Mouse (Mus musculus): ENCODE results near the gene Kin. TPM values are rescaled to one million over a fixed set of nuclear protein-coding genes. Genes with fewer than 3 reads are reported as not detected.

The Kin gene
- total RNA-seq (2015; ENCODE audit: low replicate concordance) (22.6 and 40.0 TPM in 2 replicates), total RNA-seq (2017; ENCODE audit: low replicate concordance) (38.4 and 40.3 TPM in 2 replicates)

- ATAC-seq (replicated peaks; ENCODE audit: low FRiP score, poor library complexity, severe bottlenecking): peak; percentile 92
These were observed at the start of gene Kin, which contains the start of gene Atp5c1 for GRCm38 (mm10) chr2:10080310-10081010. Gene Kin (plus strand): TSS chr2:10080593. Gene Atp5c1 (minus strand): TSS chr2:10080510.

GRCm38 (mm10) chr2:10033684-10034083 is 46.7 kb upstream of the Kin start:
- ATAC-seq (replicated peaks; ENCODE audit: low FRiP score, poor library complexity, severe bottlenecking): no peak

- no peak for ATAC-seq (replicated peaks; ENCODE audit: low FRiP score, poor library complexity, severe bottlenecking)
These were observed 45.4 kb upstream of the Kin start for GRCm38 (mm10) chr2:10034976-10035375.

GRCm38 (mm10) chr2:10047758-10048436 is 32.5 kb upstream of the Kin start:
- ATAC-seq (replicated peaks; ENCODE audit: low FRiP score, poor library complexity, severe bottlenecking): peak; percentile 43

DNA sequence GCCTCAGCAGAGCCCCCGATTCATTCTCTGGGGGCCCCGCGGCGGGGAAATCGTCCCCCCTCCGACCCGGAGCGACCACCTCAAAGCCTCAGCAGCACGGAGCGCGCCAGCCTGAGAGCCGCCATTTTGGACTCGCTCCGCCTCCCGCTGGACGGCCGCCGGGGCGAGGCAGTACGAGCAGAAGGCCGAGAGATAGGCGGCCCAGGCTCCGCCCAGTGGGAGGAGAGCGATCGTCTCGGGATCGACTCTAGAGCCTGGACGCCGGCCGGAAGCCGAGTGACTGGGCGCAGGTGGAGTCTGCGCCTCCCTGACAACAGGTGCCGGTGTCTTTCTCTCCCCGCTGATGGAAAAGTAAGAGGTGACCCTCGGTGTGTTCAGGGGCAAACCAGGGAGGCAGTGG is 31.9 kb upstream of the Kin start, which contains the start of gene Taf3:
Taf3 (minus strand) TSS at position 136 of the 400 bp plus-strand sequence.
- peak; percentile 96 for ATAC-seq (replicated peaks; ENCODE audit: low FRiP score, poor library complexity, severe bottlenecking)

- ATAC-seq (replicated peaks; ENCODE audit: low FRiP score, poor library complexity, severe bottlenecking): no peak
These were observed 30.9 kb upstream of the Kin start for GRCm38 (mm10) chr2:10049456-10049855.

- ATAC-seq (replicated peaks; ENCODE audit: low FRiP score, poor library complexity, severe bottlenecking): no peak
These were observed 29.5 kb upstream of the Kin start for GRCm38 (mm10) chr2:10050878-10051277.

- ATAC-seq (replicated peaks; ENCODE audit: low FRiP score, poor library complexity, severe bottlenecking): no peak
These were observed 28.4 kb upstream of the Kin start for GRCm38 (mm10) chr2:10051996-10052395.

DNA sequence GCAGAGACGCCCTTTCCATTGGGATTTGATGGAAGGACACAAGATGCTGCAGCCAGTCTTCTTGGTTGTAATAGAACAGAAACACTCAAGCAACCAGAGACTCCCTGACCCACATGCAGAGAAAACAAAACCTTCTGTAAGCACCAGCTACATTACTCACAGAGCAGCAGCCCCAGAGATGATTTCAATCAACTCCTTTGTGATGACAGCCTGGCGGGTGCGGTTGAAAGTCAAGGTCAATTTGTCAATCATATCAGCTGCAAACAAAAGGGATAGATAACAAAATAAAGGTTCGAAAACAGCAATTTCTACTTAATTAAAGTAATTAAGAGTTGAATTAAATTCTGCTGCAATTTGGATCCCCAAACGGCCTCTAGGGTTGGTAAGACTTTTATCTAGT is 21.6 kb upstream of the Kin start:
- ATAC-seq (replicated peaks; ENCODE audit: low FRiP score, poor library complexity, severe bottlenecking): no peak

DNA sequence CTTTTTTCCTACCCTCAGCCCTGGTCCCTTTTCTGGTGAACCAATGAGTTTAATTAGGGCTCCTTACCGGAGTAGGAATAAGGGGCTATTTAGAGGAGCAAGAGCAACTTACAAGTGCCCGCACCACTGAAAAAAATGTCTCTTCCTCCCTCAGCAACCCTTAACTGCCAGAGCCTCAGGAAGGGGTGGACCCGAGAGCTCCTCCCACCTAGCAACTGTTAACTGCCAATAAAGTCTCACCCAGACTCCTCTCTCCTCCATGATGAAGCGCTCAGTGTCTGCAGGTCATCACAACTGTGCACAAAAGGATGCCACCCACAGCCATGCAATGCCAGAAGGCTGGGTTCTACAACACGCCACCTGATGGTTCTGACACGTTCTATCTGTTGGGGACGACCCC is 8.6 kb upstream of the Kin start:
- ATAC-seq (replicated peaks; ENCODE audit: low FRiP score, poor library complexity, severe bottlenecking): no peak

DNA sequence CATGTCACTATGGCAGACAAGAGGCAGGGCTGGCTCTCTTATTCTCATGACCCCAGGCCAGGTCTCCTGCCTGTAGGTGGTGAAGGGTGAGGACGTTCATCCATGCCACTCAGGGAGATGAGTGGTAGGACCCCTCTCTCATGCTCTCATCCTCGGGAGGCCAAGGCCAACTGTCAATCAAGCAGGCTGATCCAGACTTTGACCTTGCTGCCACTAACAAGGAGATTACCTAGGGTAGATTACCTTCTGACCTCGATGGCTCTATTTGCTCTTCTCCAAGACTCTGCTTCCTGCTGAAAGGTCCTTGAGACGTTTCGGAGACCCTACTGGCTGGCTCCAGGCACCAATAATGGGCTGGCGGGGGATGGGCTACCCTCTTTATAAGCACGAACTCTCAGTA is 5.9 kb upstream of the Kin start:
- ATAC-seq (replicated peaks; ENCODE audit: low FRiP score, poor library complexity, severe bottlenecking): no peak

GRCm38 (mm10) chr2:10076675-10077074 is 3.7 kb upstream of the Kin start:
- no peak for ATAC-seq (replicated peaks; ENCODE audit: low FRiP score, poor library complexity, severe bottlenecking)

GRCm38 (mm10) chr2:10079745-10080309 is 566 bp upstream of the Kin start:
- peak; percentile 23 for ATAC-seq (replicated peaks; ENCODE audit: low FRiP score, poor library complexity, severe bottlenecking)

- ATAC-seq (replicated peaks; ENCODE audit: low FRiP score, poor library complexity, severe bottlenecking): no peak
These were observed 1.2 kb downstream of the Kin start for GRCm38 (mm10) chr2:10081453-10082080.

- no peak for ATAC-seq (replicated peaks; ENCODE audit: low FRiP score, poor library complexity, severe bottlenecking)
These were observed 2.3 kb downstream of the Kin start for GRCm38 (mm10) chr2:10082737-10083136.

- no peak for ATAC-seq (replicated peaks; ENCODE audit: low FRiP score, poor library complexity, severe bottlenecking)
These were observed 7.0 kb downstream of the Kin start for GRCm38 (mm10) chr2:10087256-10087850.

DNA sequence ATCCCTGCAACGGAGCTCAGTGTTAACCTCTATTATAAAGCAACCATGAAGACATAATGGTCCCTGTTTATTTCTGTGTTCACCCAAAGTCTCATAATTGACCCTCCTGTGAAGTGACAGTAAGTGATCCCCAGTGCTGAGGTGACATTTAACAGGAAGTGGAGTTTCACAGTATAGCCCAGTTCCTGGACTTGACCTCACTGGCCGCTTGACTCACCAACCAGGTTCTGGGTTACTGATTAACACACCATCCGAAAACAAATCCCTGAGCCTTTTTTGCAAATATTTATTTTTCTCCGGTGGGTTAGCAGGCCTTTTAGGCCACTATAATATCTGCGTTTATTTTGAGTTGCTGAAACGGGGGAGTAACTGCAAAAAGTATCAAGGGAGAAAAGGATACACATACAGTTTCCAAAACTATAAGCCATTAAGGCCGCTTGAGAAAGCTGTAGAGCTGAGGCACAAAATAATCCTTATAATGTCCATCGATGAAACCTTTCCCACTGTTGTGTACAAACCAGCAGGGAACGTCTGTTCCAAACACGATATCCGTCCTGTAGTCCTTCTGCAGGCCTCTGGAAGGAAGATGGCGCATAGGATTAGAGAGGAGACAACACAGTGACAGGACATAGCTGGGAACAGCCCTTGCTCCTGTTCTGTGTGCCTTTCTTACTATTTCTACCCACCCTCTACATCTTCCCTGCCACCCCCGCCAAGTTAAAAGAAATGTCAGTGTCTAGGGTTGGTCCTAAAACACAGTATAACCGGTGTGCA is 14.1 kb downstream of the Kin start:
- ATAC-seq (replicated peaks; ENCODE audit: low FRiP score, poor library complexity, severe bottlenecking): no peak

DNA sequence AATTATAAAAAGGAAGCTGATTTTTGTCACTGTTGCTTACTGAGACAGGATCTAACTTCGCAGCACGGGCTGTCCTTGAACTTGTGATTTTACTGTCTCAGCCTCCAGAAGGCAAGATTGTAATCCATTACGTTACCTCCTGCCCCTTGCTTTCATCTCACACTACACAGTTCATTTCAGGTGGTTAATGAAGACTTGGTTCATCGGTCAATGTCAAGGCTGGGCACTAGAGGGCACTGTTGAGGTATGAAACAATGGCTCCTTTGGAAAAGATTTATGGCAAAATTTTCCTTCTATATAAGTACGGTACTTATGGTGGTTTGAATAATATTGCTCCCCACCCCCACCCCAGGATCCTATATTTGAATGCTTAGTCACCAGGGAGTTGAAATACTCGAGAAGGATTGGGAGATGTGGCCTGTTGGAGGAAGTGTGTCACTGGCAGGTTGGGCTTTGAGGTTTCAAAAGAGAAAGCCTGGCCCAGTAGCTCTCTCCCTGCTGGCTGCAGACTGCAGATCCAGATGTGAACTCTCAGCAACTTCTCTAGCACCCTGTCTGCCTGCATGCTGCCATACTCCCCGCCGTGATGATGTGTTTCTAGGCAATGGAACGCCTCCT is 18.3 kb downstream of the Kin start:
- no peak for ATAC-seq (replicated peaks; ENCODE audit: low FRiP score, poor library complexity, severe bottlenecking)

GRCm38 (mm10) chr2:10100471-10100870 is 20.1 kb downstream of the Kin start:
- no peak for ATAC-seq (replicated peaks; ENCODE audit: low FRiP score, poor library complexity, severe bottlenecking)
